Mouse (Mus musculus): Measurements from ENCODE around the gene Sgms2.

Sgms2 gene

DNA sequence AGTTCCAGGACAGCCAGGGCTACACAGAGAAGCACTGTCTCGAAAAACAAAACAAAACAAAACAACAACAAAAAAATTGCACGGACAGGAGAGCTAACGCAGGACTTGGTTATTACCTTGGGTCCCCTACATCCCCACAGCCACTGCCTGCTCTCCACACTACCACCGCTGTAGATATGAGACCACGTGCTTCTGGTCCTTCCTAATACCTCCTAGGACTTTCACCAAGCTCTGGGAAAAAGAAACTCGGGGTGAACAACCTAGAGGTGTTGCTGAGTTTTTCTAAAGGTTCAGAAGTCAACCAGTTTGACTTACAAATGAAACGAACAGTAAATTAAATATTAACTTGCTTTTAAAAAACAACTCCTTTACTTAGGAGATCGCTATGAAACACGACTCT, 2.8 kb downstream of the Sgms2 start:
- no peak for DNase-seq (ENCODE audit: extremely low spot score, low read depth, low spot score)

DNA sequence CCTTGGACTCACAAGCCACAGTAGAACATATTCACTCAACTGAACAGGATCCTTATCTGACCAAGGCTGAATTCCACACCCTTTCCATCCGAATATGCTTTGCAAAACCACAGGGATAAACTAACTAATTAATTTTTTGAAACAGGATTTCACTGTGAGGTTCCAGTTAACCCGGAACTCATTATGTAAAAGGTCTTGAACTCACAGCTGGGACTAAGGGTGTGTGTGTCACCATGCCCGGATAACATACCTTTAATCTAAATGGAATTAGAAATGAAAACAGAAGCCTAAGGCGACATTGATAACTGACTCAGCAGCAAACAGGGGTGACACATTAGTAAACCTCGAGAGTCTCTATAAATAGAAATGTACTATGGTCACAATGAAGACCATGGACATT, 5.8 kb downstream of the Sgms2 start:
- DNase-seq (ENCODE audit: extremely low spot score, low read depth, low spot score): no peak

DNA sequence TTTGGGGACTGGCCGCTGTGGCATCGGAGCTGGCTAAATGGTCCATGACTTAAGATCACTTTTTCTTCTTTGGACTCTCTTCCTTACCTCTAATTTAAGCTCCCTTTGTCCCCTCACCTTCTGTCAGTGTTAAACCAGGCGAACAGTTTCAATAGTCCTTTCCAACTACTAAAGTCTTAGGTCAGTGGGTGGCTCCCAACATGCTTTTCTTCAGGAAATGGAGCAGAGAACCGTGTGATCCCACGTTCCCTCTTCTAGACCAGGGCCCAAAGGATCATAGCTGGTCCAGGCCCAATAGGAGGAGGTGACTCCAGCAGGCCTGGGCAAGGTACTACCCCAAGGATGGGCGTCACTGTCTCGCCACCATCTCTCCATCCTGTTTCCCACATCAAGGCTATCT, 7.6 kb downstream of the Sgms2 start:
- no peak for DNase-seq (ENCODE audit: extremely low spot score, low read depth, low spot score)

DNA sequence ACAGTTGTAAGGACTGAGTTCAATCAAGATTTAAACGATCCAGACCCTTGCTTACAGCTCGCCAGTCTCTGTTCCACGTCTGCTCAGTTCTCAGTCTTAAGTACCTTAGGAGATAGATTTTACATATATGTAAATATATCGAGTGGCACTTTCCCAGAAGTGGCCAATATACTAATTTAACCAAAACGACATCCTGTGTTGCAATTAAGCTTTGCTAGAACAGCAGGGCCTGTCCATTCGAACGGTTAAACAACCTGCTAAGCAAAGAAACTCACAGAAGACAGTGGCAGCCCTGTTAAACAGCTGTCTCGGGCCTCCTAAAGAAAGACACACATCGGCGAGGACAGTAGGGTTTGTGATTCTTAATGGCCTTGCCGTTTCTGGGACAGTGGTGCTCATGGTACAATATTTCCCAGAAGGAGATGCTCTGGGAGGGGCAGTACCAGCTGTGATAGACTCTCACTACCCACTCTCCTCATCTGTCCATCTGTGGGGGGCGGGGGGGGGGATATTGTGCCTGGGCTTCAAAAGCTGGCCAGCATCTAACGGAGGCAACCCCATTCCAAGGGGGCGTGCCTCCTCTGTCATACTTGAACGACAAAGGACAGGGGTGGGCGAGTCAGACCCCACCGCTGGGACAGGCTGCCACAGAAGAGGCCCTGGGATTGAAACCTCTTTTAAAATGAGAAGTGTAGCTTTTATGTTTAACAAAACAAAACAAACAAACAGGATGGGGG, 9.1 kb downstream of the Sgms2 start:
- DNase-seq (ENCODE audit: extremely low spot score, low read depth, low spot score): no peak

DNA sequence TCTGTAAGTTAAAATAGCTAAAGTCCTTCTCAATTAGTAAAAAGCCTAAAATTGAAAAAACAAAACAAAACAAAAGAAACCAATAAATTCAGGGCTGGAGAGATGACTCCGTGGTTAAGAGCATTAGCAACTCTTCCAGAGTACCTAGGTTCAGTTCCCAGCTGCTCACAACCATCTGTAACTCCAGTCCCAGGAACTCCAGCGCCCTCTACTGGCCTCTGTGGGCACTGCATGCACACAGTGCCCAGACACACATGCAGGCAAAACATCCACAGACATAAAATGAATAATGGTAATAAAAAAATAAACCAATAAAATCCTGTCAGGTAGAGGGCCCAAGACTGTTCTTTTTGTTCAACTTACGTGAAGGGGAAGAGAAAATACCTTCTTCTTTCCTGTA, 10.6 kb downstream of the Sgms2 start:
- no peak for DNase-seq (ENCODE audit: extremely low spot score, low read depth, low spot score)

DNA sequence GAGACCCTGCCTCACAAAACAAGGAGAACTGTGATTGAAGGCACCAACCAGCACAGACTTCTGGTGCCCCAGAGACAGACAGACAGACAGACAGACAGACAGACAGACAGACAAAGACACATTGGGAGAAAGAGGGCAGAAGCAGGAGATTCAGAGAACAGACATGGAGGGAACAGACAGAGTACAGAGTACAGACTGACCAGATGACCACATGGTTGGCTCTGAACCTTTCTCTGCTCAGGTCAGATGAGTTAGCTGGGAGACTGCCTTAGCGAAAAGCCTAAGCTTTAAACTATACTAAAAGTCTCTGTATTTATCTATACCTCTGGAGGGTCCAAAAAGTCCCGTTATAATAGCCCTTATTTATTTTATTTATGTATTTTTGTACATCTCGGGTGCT, 11.8 kb downstream of the Sgms2 start:
- DNase-seq (ENCODE audit: extremely low spot score, low read depth, low spot score): no peak

DNA sequence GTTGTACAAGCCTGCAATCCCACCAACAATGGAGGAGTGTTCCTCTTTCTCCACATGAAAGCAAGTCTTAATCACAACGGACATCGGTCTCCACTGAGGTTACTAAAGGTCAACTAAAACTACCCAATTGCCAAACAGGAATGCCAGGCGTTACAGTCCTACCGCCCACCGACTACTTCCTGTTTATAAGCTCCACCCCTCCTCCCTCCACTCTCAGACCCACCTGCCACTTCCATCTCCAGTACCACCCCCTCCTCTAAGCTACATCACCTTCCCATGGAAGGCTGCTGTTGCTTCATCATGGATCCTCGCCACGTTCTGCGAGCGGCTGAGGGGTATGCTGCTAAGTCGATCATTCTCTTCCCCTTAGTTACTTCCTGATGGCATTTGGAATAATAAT, 15.2 kb downstream of the Sgms2 start:
- DNase-seq (ENCODE audit: extremely low spot score, low read depth, low spot score): no peak

DNA sequence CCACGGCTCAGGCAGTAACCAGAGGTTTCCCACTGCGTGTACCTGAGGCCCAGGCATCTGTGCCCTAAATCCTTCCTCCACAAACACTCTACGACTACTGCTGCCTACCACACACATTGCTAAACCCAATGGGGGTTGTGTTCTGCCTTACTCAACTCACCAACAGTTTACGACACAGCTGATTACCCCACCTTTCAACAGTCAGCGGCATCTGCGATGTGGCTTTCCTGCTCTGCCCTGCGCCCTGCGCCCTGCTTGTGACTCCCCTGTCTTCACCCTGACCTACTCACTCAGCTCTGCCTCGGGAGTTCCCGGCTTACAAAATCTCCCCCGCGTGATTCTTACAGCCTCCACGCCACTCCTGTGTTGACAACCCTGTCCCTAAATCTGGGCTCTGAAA, 16.7 kb downstream of the Sgms2 start:
- DNase-seq (ENCODE audit: extremely low spot score, low read depth, low spot score): no peak

DNA sequence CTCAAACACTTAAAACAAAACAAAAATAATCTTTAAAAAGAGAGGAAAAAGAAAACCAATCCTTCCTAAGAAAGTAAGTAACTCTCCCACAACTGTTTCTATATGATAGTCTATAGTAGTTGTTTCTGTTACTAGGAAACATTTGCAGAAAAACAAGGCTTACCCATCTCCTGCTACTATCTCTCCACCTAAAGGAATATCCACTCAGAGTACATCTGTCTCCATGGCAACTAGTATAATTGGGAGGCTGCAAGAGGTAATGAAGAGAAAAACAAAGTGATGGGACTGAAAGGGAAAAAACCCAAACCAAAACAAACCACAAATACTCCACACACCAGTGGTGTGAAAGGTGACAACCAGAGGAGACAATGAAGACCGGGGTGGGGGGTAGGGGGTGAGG, 17.7 kb downstream of the Sgms2 start:
- DNase-seq (ENCODE audit: extremely low spot score, low read depth, low spot score): no peak

DNA sequence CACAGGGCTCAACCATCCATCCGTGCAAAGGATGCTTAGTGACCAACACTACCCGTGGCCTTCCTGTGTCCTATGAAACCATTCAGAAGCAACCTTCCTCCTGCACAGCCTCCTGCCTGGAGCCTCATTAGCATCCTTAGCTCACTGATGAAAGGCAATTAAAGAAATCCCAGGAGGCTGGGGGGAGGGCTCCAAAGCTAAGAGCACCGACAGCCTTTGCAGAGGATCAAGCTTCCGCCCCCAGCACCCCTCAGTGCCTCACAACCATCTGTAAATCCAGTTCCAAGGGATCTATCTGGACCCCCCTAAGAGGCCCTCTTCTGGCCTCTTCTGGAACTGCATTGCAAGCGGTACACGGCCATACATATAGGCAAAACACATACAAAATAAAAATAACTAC, 19.4 kb downstream of the Sgms2 start:
- DNase-seq (ENCODE audit: extremely low spot score, low read depth, low spot score): no peak

DNA sequence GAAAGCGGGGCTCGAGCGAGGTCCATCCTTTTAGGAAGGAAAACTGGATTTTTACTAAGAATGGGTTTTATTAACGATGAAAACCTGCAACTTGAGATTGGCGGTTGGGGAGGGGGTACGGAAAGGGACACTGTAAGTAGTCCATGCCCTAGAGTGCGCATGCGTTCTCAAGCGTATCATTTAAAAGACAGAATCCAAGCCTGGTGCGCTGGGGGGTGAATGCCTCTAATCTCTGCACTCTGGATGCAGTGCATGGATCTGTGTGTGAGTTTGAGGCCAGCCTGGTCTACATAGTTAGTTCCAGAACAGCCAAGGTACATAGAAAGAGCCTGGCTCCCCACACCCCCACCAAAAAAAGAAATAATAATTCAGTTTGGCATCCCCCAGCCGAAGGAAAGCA, 19.8 kb downstream of the Sgms2 start:
- no peak for DNase-seq (ENCODE audit: extremely low spot score, low read depth, low spot score)

DNA sequence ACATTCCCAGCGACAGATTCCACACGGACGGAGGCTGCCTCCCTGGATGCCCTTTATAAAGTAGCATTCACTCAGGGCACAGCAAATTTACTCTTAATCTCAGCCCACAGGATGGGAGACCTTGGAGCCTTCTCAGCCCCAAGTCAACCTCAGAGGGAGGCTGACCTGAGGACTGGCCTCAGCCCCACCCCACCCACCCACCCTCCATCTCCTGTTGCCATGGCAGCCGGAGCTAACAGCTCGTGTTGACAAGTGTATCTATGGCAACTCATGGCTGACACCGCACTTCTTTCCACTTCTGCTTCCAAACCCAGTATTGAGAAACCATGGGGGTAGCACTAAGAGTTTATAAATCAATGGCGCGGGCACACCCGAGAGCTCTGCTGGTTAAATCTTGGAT, 20.4 kb downstream of the Sgms2 start:
- DNase-seq (ENCODE audit: extremely low spot score, low read depth, low spot score): no peak

DNA sequence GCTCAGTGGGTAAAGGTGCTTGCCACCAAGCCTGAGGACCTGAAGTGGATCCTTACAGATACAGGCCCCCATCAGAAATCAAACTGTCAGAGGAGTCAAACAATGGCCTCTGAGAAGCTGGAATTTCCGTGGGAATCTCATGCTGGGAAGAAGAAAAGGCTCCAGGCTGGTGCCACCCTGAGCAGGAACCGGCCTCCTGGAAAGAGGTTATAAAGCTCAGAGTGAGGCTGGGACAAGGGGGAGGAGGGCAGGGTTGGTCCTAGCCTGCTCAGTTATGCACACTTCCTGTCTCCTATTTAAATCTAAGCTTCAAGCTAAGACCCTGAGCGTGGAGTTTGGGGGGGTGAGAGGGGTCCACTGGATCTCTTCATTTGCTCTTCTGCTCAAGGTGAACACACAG, 21.6 kb downstream of the Sgms2 start:
- DNase-seq (ENCODE audit: extremely low spot score, low read depth, low spot score): no peak

DNA sequence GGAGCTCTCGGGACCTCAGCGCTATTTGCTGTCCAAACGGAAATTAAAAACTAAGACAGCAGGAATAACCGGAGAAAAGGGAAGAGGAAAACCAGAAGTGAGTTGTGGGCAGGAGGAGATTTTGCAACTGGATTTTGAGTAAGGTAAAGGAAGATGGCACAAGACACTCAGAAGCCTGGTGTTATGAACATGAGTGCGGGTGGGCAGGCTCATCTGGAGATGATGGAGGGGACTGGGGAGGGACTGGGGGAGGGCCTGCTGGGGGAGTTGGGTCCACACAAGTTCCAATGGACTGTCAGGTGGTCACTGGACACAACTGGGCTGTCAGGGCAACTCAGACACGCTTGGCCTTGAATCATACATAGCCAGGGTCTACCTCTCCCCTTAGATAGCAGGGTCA, 24.8 kb downstream of the Sgms2 start:
- DNase-seq (ENCODE audit: extremely low spot score, low read depth, low spot score): no peak

DNA sequence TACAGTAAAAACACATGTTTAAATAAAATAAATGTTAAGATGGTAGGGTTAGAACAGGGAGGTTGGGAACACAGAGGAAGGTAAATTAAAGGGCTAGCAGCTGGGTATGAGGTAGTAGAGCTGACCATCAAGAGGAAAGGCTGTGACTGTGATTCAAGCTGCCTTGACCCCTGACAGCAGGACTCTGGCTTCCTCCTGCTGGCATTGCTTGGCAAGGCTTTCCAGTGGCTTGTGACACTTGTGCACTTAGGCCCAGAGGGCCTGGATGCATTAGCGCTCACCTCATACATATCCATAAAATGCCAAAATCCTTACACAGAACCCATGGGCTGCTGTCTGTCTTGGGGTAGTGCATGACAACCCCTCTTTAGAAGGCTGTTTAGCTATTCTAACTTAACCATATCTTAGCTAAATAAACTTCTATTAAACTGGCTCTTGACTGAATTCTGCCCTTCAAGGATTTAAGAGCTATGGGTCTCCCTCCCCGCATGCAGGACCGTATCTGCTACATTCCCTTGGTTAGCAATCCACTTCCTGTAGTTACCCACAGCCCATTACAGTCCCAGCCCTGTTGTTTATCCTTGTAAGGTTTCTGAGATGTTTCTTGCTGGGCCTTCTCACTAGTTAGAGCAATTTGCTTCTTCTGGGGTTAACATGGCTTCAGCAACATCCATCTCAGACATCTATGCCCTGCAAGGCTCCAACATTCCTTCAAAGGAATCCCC, 25.5 kb downstream of the Sgms2 start:
- no peak for DNase-seq (ENCODE audit: extremely low spot score, low read depth, low spot score)

DNA sequence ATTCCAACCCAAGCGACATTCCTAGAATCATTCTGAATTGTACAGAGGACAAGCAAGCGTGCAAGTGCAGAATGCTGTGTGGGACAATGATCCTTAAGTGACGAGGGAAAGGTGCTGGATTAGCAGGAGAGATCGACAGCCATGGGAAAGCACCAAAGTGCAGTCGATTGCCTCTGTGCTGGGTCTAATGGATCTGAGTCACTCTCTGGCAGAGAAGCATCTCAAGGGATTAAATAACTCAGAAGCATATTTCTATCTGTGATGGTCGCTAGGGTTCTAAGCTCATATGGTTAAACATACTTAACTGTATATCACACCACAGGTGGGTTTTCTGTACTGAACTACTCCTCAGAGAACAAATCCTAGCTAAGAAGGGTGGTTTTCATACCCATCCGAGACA, 118.2 kb downstream of the Sgms2 start:
- no peak for DNase-seq (ENCODE audit: extremely low spot score, low read depth, low spot score)

DNA sequence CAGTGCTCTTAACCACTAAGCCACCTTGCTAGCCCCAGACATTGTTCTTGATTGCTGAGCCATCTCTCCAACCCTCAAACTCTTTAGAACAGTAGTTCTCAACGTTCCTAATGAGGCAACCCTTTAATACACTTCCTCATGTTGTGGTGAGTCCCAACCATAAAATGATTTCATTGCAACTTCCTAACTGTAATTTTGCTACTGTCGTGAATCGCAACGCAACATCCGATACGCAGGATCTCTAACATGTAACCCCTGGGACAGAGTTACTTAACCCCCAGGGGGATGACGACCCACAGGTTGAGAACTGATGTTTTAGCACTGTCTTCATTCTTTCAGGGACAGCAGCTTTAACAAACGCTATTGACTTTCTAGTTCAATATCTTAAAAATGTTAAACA, 122.5 kb downstream of the Sgms2 start:
- no peak for DNase-seq (ENCODE audit: extremely low spot score, low read depth, low spot score)

DNA sequence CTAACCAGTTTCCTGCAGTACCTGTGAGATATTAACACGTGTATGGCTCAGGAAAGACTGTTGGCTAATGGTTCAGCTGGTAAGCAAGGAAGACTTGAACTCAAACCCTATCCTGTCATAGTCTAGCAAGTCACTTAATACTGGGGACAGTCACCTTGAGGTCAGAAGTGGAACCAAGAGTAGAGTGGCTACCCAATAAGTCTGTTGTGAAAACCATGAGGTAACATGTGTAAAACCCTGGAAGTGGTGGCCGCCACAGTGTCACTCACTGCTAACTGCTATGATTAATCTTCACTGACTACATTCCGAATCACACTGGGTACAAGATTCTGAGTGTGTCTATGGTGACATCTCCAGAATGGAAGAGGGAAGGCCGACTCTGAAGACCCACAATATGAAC, 123.8 kb downstream of the Sgms2 start:
- no peak for DNase-seq (ENCODE audit: extremely low spot score, low read depth, low spot score)

DNA sequence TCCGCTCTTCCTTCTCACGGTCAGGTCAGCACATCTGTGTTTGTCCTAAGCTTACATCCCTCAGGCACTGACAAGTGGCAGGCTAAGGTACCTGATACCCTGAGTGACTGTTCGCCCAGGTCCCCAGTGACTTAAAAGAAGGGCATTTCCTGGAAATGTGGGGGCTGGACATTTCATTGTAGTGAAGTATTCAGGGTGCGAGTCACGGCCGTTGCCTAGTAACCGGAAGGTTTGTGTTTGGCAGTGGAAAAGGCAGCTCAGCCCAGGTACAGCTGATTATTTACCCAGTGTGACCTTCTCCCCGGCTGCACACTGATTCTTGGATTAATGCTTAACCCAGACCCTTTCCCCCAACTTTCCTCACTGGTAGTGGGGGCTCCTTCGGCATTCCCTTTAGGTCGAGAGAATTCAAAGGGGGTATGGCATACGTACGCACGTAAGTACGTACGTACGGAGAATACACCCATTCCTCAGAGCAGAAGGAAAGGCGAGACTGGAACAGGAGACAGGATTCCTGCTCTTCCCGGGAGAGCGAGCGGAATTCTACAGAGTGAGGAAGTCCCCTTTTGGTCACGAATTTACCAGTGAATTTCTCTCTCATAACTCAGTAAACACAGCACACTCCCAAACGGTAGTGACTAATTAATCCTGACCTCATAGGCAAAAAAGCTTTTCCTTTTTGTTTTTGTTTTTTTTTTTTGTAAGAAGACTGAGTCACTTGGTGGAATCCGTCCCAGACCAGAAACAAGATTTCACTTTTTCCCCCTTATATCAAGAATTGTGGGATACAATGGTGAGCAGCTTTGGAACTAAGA, 126.4 kb downstream of the Sgms2 start:
- DNase-seq (ENCODE audit: extremely low spot score, low read depth, low spot score): no peak

DNA sequence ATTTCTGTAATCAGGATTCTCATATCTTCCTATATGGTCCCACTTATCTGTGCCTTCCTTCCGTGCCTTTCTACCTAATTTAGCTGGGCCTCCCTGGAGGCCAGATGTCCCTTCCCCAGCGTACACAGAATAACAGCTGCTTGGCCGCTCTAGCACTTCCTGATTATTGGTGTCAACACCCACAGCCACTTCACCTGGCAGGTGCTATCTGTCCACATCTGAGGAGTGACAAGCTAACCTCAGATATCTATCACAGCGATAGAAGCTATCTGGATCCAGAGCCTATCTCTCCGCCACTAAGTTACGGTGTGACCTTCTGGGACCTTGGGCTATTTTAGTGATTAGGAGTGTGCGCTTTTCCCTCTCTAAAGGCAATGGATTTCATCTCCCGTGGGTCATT, 127.0 kb downstream of the Sgms2 start:
- no peak for DNase-seq (ENCODE audit: extremely low spot score, low read depth, low spot score)

DNA sequence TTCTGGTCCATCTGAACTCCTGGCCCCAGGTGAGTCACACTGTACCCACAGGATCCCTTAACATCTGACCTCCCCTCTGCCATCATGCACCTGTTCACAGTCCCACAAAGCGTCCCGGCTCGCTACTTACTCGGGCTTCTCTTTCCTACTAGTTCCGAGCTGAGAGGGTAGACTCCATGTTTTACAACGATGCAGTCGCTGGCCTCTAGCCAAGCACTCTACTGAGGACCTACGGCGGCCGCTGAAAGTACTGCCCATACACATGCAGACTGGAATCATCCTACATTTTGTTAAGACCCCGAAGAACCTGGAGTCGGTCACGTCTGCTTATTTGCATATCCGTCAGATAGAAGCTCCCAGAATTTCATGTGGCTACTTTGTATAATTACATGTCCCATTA, 127.6 kb downstream of the Sgms2 start:
- DNase-seq (ENCODE audit: extremely low spot score, low read depth, low spot score): no peak

DNA sequence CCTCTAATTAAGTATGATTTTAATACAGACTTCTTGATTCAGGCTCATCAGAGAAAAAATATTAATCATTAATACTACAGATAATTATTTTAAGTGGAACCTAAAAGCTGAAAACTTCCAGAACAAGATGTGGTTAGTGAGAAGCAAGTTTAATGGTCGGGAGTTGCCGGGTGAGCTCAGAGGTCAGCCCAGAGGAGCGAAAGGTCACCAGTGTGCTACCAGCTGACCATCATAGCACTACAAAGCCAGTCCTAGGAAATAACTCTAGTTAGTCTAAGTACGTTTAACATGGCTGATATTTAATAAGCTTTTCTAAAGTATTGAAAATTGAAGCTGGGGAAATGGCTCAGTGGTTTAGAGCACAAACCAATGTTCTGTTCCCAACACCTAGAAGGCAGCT, 129.3 kb downstream of the Sgms2 start:
- DNase-seq (ENCODE audit: extremely low spot score, low read depth, low spot score): no peak
